Mouse (Mus musculus) liver, adult 2 months (tissue): ENCODE results near the gene Mrps25. TPM values are rescaled to one million over a fixed set of nuclear protein-coding genes. Genes with fewer than 3 reads are reported as not detected.

Experiments used
- DNase-seq: peaks from one replicate; pipeline ENCODE4 v3.0.0-alpha.2; 2011; ENCODE audit warnings: low read depth, low spot score; ENCODE audit errors: extremely low read depth
- H3K27ac ChIP-seq: fragments of 200-500 bp; replicated peaks from 2 replicates; pipeline ENCODE4 v1.5.1; 2012; ENCODE audit warnings: low read depth, mild to moderate bottlenecking, control low read depth, inconsistent platforms, low read length; ENCODE audit not compliant: insufficient read depth
- H3K27me3 ChIP-seq: fragments of 200-500 bp; 2 replicates; pipeline ENCODE4 v1.6.1; 2012; ENCODE audit warnings: mild to moderate bottlenecking, moderate library complexity, low read length, inconsistent platforms; ENCODE audit not compliant: control insufficient read depth, insufficient read depth
- H3K36me3 ChIP-seq: fragments of 200-500 bp; 2 replicates; pipeline ENCODE4 v1.6.1; 2012; ENCODE audit warnings: low read length, inconsistent platforms; ENCODE audit not compliant: control insufficient read depth, insufficient read depth
- H3K4me1 ChIP-seq: fragments of 200-500 bp; 2 replicates; pipeline ENCODE4 v1.6.1; 2011; ENCODE audit warnings: low read length; ENCODE audit not compliant: control insufficient read depth, insufficient read depth
- H3K4me3 ChIP-seq: fragments of 200-500 bp; 2 replicates; pipeline ENCODE4 v1.5.1; 2011; ENCODE audit warnings: low read depth, mild to moderate bottlenecking, control low read depth, low read length, moderate library complexity; ENCODE audit not compliant: insufficient read depth
- H3K79me2 ChIP-seq: fragments of 200-500 bp; 2 replicates; pipeline ENCODE4 v1.6.1; 2012; ENCODE audit warnings: inconsistent platforms, mild to moderate bottlenecking, low read length, moderate library complexity; ENCODE audit not compliant: control insufficient read depth, insufficient read depth
- H3K9ac ChIP-seq: fragments of 200-500 bp; 2 replicates; pipeline ENCODE4 v1.6.1; 2012; ENCODE audit warnings: low read depth, mild to moderate bottlenecking, control low read depth, inconsistent platforms, low read length
- CTCF ChIP-seq: fragments of 200-500 bp; IDR thresholded peaks from 2 replicates; pipeline ENCODE4 v1.5.1; 2011; ENCODE audit warnings: low read depth, low read length, control low read depth
- POLR2A ChIP-seq: fragments of 200-500 bp; IDR thresholded peaks from 2 replicates; pipeline ENCODE4 v1.6.1; 2011; ENCODE audit warnings: low read length, control low read depth; ENCODE audit not compliant: insufficient read depth; ENCODE audit errors: extremely low read depth
- WGBS: fragments of 180-500 bp; shearing (Covaris S2); methylation state at CpG from one replicate; pipeline ENCODE4 v1.1.7; 2018; 5-methylcytosine and 5-hydroxymethylcytosine counted together
- polyA plus RNA-seq: library from polyadenylated mRNA; depleted of rRNA; stranded (reverse); fragments of >200 nt; gene quantifications from 2 replicates; pipeline ENCODE4 v1.2.3, GENCODE M21; 2012
- total RNA-seq: library from RNA; depleted of rRNA; stranded (reverse); fragments of >200 nt; gene quantifications from 2 replicates; pipeline ENCODE4 v1.2.3, GENCODE M21; 2014

Mrps25 gene
- total and polyA plus RNA-seq, 2 experiments, result 5.0 to 10.0 TPM

GRCm38 (mm10) chr6:92222021-92222420 lies 38.2 kb upstream of the Mrps25 start:
- no peak overlapping the region for H3K4me3 ChIP-seq
- H3K27ac ChIP-seq, result no peak overlapping the region
- peak; percentile 29 for DNase-seq
- H3K36me3 ChIP-seq, result no peaks in the 10 kb centered on the region
- no peak overlapping the region for H3K9ac ChIP-seq
- TF ChIP-seq CTCF (no peak), POLR2A (no peak)
- no peaks in the 10 kb centered on the region for H3K79me2 ChIP-seq
- no peaks in the 10 kb centered on the region for H3K27me3 ChIP-seq
- WGBS, result 37% methylated on average over 3 of the region's 3 CpGs
- H3K4me1 ChIP-seq, result peaks cover 6% of the 10 kb centered on the region; the same call in 1 of the 2 replicates

DNA sequence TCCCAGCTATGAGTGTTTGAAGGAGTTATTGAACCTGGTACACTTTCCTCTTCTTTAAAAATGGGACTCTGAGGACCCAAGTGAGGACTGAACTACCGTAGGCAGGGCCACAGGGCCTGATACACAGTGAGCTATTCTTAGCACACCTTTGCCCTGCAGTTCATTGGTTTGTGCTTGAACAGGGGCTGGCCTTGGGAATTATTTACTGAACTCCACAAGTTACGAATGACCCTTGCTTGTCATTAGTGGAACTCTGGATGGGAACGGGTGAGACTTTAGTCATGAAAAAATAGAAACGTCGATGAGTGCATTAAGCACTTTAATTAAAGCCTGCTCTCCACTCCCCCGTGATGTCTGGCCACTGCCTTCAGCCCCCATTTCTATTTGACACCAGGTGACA lies 37.8 kb upstream of the Mrps25 start:
- H3K9ac ChIP-seq, result no peak overlapping the region
- peak; percentile 80 for DNase-seq
- 25% methylated on average over 6 of the region's 6 CpGs for WGBS
- H3K4me3 ChIP-seq, result no peak overlapping the region
- no peaks in the 10 kb centered on the region for H3K27me3 ChIP-seq
- TF ChIP-seq POLR2A, result no peak
- no peak for TF ChIP-seq CTCF
- H3K27ac ChIP-seq, result no peak overlapping the region
- no peaks in the 10 kb centered on the region for H3K36me3 ChIP-seq
- H3K4me1 ChIP-seq, result peaks cover 6% of the 10 kb centered on the region; the same call in 1 of the 2 replicates
- H3K79me2 ChIP-seq, result no peaks in the 10 kb centered on the region

GRCm38 (mm10) chr6:92219445-92219844 lies 35.6 kb upstream of the Mrps25 start:
- TF ChIP-seq POLR2A (no peak), CTCF (peak; percentile 68)
- H3K4me1 ChIP-seq, result peaks cover 6% of the 10 kb centered on the region; the same call in 1 of the 2 replicates
- H3K79me2 ChIP-seq, result peaks cover 2% of the 10 kb centered on the region; the same call in 1 of the 2 replicates
- no peaks in the 10 kb centered on the region for H3K27me3 ChIP-seq
- H3K27ac ChIP-seq, result no peak overlapping the region
- DNase-seq, result peak; percentile 91
- H3K4me3 ChIP-seq, result no peak overlapping the region
- no peak overlapping the region for H3K9ac ChIP-seq
- no peaks in the 10 kb centered on the region for H3K36me3 ChIP-seq
- 50% methylated on average over 3 of the region's 3 CpGs for WGBS

GRCm38 (mm10) chr6:92214773-92215449 lies 31.1 kb upstream of the Mrps25 start, which contains the start of gene Rbsn:
Rbsn (minus strand) TSS chr6:92214925.
- H3K27me3 ChIP-seq, result no peaks in the 10 kb centered on the region
- peak; percentile 82 for DNase-seq
- H3K9ac ChIP-seq, result peak within 1 kb of the TSS; percentile 92
- peaks cover 8% of the 10 kb centered on the region; the same call in 1 of the 2 replicates for H3K36me3 ChIP-seq
- peak within 1 kb of the TSS; percentile 91 for H3K4me3 ChIP-seq
- H3K79me2 ChIP-seq, result peaks cover 11% of the 10 kb centered on the region; the same call in 1 of the 2 replicates
- 10% methylated on average over 35 of the region's 35 CpGs for WGBS
- H3K4me1 ChIP-seq, result 0 out of 2 replicates have a peak, but pooled peaks cover 5% of the 10 kb centered on the region
- H3K27ac ChIP-seq, result peak within 1 kb of the TSS; percentile 20; the same call in 1 of the 2 replicates
- TF ChIP-seq CTCF (peak; percentile 14; the same call in 1 of the 2 replicates), POLR2A (peak; percentile 23; the same call in 1 of the 2 replicates)

- H3K79me2 ChIP-seq, result peaks cover 11% of the 10 kb centered on the region; the same call in 1 of the 2 replicates
- H3K9ac ChIP-seq, result peak overlapping the region; percentile 92
- under 1% methylated on average over 48 of the region's 48 CpGs for WGBS
- no peaks in the 10 kb centered on the region for H3K27me3 ChIP-seq
- no peak for DNase-seq
- no peak for TF ChIP-seq CTCF
- no peak for TF ChIP-seq POLR2A
- H3K4me3 ChIP-seq, result peak overlapping the region; percentile 91
- peak overlapping the region; percentile 20; the same call in 1 of the 2 replicates for H3K27ac ChIP-seq
- H3K4me1 ChIP-seq, result 0 out of 2 replicates have a peak, but pooled peaks cover 5% of the 10 kb centered on the region
- H3K36me3 ChIP-seq, result peaks cover 11% of the 10 kb centered on the region
Observed at GRCm38 (mm10) chr6:92214055-92214772, 30.4 kb upstream of the Mrps25 start.
